Mouse (Mus musculus) heart, embryonic 16.5 days (tissue): ENCODE measurements at regions not wholly inside any gene's neighbourhood (a gene's known extent, or its start where the extent isn't known, plus 50 kb on each side); places are given as distances from the start of the nearest gene placed in this dataset.

ENCODE experiments used
- ATAC-seq: fragments of 200-750 bp; cut with Nextera tagmentation; replicated peaks from 2 replicates; pipeline ENCODE4 v1.8.0; 2017; ENCODE audit warnings: moderate number of reproducible peaks; ENCODE audit not compliant: insufficient read depth, low FRiP score; ENCODE audit errors: extremely low read depth
- H3K27ac ChIP-seq: fragments of 300-500 bp; sonication (generic); 2 replicates; pipeline ENCODE4 v1.5.1; 2014; ENCODE audit warnings: mild to moderate bottlenecking, low read length, control low read depth, moderate library complexity
- H3K27me3 ChIP-seq: fragments of 300-500 bp; sonication (generic); 2 replicates; pipeline ENCODE4 v1.6.1; 2014; ENCODE audit warnings: low read length, mixed read lengths; ENCODE audit not compliant: control insufficient read depth, insufficient read depth
- H3K36me3 ChIP-seq: fragments of 300-500 bp; sonication (generic); 2 replicates; pipeline ENCODE4 v1.6.1; 2014; ENCODE audit not compliant: control insufficient read depth, insufficient read depth
- H3K4me1 ChIP-seq: fragments of 300-500 bp; sonication (generic); 2 replicates; pipeline ENCODE4 v1.6.1; 2014; ENCODE audit warnings: low read length, mixed read lengths; ENCODE audit not compliant: control insufficient read depth, insufficient read depth
- H3K4me2 ChIP-seq: fragments of 300-500 bp; sonication (generic); 2 replicates; pipeline ENCODE4 v1.6.1; 2014; ENCODE audit warnings: low read depth, mild to moderate bottlenecking, control low read depth, low read length
- H3K4me3 ChIP-seq: fragments of 300-500 bp; sonication (generic); 2 replicates; pipeline ENCODE4 v1.5.1; 2014; ENCODE audit warnings: mild to moderate bottlenecking, control low read depth, low read length
- H3K9ac ChIP-seq: fragments of 300-500 bp; sonication (generic); 2 replicates; pipeline ENCODE4 v1.6.1; 2014; ENCODE audit warnings: low read length, control low read depth
- H3K9me3 ChIP-seq: fragments of 300-500 bp; sonication (generic); replicated peaks from 2 replicates; pipeline ENCODE4 v1.6.1; 2016; ENCODE audit warnings: low read length; ENCODE audit not compliant: control insufficient read depth
- WGBS: fragments of 180-500 bp; shearing (Covaris S2); extraction: QIAGEN DNeasy Blood & Tissue Kit; methylation state at CpG from one replicate; pipeline ENCODE4 v1.1.7; 2014; 5-methylcytosine and 5-hydroxymethylcytosine counted together

- no peaks in the 10 kb centered on the region for H3K36me3 ChIP-seq
- no peaks in the 10 kb centered on the region for H3K4me1 ChIP-seq
- H3K9ac ChIP-seq, result no peak overlapping the region
- no peak overlapping the region for H3K4me3 ChIP-seq
- WGBS, result 48% methylated on average over 8 of the region's 8 CpGs
- no peak overlapping the region for H3K4me2 ChIP-seq
- H3K9me3 ChIP-seq, result no peaks in the 10 kb centered on the region
- no peak for ATAC-seq
- no peak overlapping the region for H3K27ac ChIP-seq
- no peaks in the 10 kb centered on the region for H3K27me3 ChIP-seq
Observed at GRCm38 (mm10) chr1:71728852-71729347, 75.9 kb upstream of the Fn1 start.

GRCm38 (mm10) chr1:71723816-71724215 is 70.8 kb upstream of the Fn1 start:
- H3K27me3 ChIP-seq, result no peaks in the 10 kb centered on the region
- no peak for ATAC-seq
- no peaks in the 10 kb centered on the region for H3K9me3 ChIP-seq
- no peak overlapping the region for H3K4me3 ChIP-seq
- H3K4me1 ChIP-seq, result no peaks in the 10 kb centered on the region
- H3K9ac ChIP-seq, result no peak overlapping the region
- no peaks in the 10 kb centered on the region for H3K36me3 ChIP-seq
- no peak overlapping the region for H3K27ac ChIP-seq
- 54% methylated on average over 7 of the region's 7 CpGs for WGBS
- no peak overlapping the region for H3K4me2 ChIP-seq

- H3K4me2 ChIP-seq, result no peak overlapping the region
- no peak overlapping the region for H3K4me3 ChIP-seq
- no peaks in the 10 kb centered on the region for H3K9me3 ChIP-seq
- no peaks in the 10 kb centered on the region for H3K27me3 ChIP-seq
- no peaks in the 10 kb centered on the region for H3K4me1 ChIP-seq
- ATAC-seq, result no peak
- H3K36me3 ChIP-seq, result no peaks in the 10 kb centered on the region
- WGBS, result 42% methylated on average over 2 of the region's 2 CpGs
- H3K9ac ChIP-seq, result no peak overlapping the region
- no peak overlapping the region for H3K27ac ChIP-seq
Observed at GRCm38 (mm10) chr1:71723039-71723397, 70.0 kb upstream of the Fn1 start.

GRCm38 (mm10) chr1:71722211-71723038 is 69.4 kb upstream of the Fn1 start:
- no peaks in the 10 kb centered on the region for H3K36me3 ChIP-seq
- H3K4me3 ChIP-seq, result no peak overlapping the region
- H3K4me1 ChIP-seq, result no peaks in the 10 kb centered on the region
- H3K9ac ChIP-seq, result no peak overlapping the region
- 82% methylated on average over 6 of the region's 6 CpGs for WGBS
- H3K27me3 ChIP-seq, result no peaks in the 10 kb centered on the region
- no peaks in the 10 kb centered on the region for H3K9me3 ChIP-seq
- ATAC-seq, result no peak
- H3K27ac ChIP-seq, result no peak overlapping the region
- no peak overlapping the region for H3K4me2 ChIP-seq
